Mouse (Mus musculus): ENCODE measurements around the gene H2al3.

The H2al3 gene

DNA sequence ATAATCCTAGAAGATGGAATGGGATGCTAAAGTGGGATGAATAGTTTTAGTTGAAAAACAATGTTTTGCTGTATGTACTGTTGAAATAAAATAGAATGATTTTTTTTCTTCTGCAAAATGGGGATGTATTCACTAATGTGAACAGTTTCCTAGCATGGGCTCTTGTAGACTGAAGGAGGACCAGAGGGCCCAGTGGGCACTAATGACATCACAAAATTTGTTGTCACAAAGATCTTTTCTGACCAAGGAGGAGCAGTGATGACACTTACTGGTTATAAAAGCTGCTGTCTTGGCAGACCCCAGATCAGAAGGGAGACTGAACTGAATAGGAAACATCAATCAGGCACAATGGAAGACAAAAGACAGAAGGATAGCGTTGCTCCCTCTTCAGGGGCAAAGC lies at the start of gene H2al3:
Gene H2al3, plus strand, starts transcription at position 301 of the 400 bp plus-strand sequence.
- DNase-seq: no peak

DNA sequence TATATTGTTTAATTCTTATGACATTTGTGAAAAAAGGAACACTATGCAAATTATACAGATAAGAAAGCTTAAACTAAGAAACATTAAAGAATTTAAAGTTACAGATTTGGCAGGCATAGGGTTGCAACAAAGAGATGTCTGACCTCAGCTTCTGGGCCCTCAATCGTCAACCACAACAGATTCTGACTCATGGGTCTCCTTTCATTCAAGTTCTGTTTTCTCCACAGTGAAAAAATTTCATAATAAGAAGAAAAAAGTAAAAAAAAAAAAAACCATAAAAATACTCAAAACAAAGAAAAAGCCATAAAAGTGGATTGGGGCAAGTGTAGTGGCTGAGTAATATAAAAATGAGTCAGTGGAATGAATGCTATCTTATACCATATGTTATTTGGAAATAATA lies 39.4 kb upstream of the H2al3 start:
- DNase-seq: no peak

DNA sequence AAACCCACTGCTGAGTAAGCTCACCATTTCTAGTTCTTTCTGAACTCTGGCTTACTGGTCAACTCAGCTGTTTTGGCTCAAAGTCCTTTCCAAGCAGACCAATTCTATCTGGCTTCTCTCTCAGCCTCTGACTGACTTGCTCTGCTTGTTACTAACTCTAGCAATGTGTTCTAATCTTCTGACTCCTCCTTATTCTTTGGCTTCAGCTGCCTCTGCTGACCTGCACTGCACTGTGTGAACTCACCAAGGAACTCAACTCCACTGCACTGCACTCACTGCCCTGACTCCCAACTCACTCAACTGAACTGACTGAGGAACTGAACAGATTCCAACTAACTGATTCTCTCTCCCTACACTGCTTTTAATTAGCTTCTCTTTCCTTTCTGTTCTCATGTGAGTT lies 37.0 kb upstream of the H2al3 start:
- no peak for DNase-seq

DNA sequence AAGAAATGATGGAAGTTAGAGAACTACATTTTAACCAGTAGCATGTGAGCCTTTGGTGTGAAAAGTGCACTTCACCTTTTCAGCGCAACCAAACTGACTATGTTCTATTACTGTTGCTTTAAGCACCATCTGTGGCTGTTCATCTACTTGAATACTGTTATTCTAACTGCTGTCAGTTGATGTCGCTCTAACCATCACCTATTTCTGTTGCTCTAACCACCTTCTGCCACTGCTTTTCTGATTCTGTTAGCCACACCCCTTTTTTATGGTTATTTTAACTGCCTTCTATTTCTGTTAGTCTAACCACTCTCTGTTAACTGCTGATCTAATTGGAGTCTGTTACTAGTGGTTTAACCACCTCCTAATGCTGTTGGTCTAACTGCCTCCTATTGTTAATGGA lies 14.7 kb upstream of the H2al3 start:
- no peak for DNase-seq

DNA sequence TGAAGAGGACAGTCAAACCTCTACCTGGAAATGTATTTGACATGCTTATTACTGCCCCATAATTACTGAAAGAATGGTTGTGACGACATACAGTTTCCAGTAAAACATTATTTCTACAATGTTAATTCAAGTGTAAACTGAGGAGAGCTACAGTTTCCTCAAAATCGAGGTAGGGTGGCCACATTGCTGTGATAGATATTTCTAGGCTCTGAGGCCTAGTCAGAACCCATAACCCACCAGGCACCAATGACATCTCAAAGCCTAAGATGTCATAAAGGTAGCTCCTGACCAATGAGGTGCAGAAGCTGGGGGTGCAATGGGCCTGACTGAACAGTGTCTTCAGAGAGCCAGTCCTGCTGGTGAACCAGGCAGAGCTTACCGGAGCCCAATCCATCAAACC lies 2.9 kb upstream of the H2al3 start, which contains the start of gene Hypm:
Gene Hypm, plus strand, starts transcription at position 301 of the 400 bp plus-strand sequence.
- DNase-seq: no peak

DNA sequence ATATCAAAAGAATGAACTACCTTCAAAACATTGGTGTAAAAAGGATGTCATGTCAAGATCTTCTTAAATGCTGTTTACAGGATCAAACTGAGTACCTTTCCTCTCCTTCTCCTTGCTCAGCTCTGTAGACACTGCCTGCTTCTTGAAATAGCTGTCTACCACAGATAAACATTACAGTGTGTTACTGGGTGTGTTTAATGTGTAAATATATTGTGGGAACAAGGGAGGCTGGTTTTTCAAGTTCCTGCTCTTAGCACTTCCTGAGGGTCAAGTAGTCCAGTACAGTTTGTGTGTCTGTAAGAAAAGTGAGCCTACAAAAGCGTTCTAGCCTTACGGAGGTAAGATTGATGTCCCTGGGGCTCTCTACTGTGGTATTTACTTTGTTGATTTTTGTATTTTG lies 12.4 kb downstream of the H2al3 start:
- no peak for DNase-seq

DNA sequence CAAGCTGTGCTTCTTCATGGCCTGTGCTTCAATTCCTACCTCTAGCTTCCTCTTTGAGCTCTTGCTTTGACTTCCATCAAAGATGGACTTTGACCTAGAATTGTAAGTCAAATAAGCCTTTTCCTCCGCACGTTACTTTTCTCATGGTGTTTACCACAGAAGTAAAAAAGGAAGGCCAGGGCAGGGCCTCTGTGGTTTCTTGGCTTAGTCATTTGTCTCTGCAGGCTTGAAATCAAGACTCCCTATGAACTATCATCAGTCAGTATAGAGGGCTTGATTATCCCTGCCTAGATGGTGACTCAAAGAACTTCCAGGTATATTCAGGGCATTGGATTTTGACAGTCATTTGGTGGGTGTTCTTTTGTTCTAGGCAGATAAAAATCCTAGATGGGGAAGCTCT lies 26.0 kb downstream of the H2al3 start:
- no peak for DNase-seq

DNA sequence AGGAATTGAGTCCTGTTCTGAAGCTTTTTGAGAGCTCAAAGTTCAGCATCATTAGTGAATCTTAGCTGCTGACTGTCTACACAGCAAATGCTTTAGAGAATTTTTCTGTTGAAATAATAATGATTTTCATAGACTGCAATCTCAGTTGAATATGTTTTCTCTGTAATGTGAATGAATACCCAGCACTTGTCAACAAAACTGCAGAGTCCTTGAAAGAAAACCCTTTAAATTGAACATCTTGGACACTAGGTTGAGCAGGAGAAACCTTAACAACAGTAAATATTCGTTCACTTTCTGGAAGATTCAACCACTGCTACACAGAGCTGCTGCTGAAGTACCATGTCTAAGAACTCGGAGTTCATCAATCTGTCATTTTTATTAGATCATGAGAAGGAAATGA lies 35.8 kb downstream of the H2al3 start, which contains the start of gene Sytl5:
Gene Sytl5, plus strand, starts transcription at position 301 of the 400 bp plus-strand sequence.
- no peak for DNase-seq
